Mouse (Mus musculus) ES-E14 (cell line): ENCODE data around the gene Gm42957. TPM values are rescaled to one million over a fixed set of nuclear protein-coding genes. Genes with fewer than 3 reads are reported as not detected.

Experiments
- DNase-seq: peaks from one replicate; pipeline ENCODE4 v3.0.0-alpha.2; 2013; ENCODE audit warnings: low read depth, low spot score
- H3K27ac ChIP-seq: 2 replicates; pipeline ENCODE4 v1.5.1; 2012; ENCODE audit warnings: low read depth, mild to moderate bottlenecking, low read length, moderate library complexity, mixed read lengths; ENCODE audit not compliant: poor library complexity, insufficient read depth, severe bottlenecking
- H3K36me3 ChIP-seq: 2 replicates; pipeline ENCODE4 v1.6.1; 2012; ENCODE audit warnings: mild to moderate bottlenecking, low read length, moderate library complexity, mixed read lengths; ENCODE audit not compliant: control insufficient read depth, poor library complexity, insufficient read depth, severe bottlenecking
- H3K4me1 ChIP-seq, 2 experiments: fragments of 150-350 bp in 1 of 2; sonication (generic) in 1 of 2; 2 replicates each; pipeline ENCODE4 v1.6.1; 2012; ENCODE audit warnings: low read length in 2 of 2, mild to moderate bottlenecking in 1 of 2, mixed read lengths in 1 of 2; ENCODE audit not compliant: control insufficient read depth in 2 of 2, insufficient read depth in 2 of 2, poor library complexity in 1 of 2
- H3K4me3 ChIP-seq, 2 experiments: fragments of 150-350 bp in 1 of 2; sonication (generic) in 1 of 2; 2 replicates each; pipeline ENCODE4 v1.5.1; 2012; ENCODE audit warnings: low read length in 2 of 2, low read depth in 1 of 2, mild to moderate bottlenecking in 1 of 2, mixed read lengths in 1 of 2; ENCODE audit not compliant: insufficient read depth in 1 of 2, poor library complexity in 1 of 2, severe bottlenecking in 1 of 2
- H3K9ac ChIP-seq: 2 replicates; pipeline ENCODE4 v1.6.1; 2012; ENCODE audit warnings: low read depth, mild to moderate bottlenecking, low read length, mixed read lengths; ENCODE audit not compliant: poor library complexity, insufficient read depth, severe bottlenecking
- H3K9me3 ChIP-seq: fragments of 150-350 bp; sonication (generic); 2 replicates; pipeline ENCODE4 v1.6.1; 2012; ENCODE audit warnings: low read depth, mild to moderate bottlenecking, low read length; ENCODE audit not compliant: control insufficient read depth, insufficient read depth
- CHD2 ChIP-seq: IDR thresholded peaks from 2 replicates; pipeline ENCODE4 v1.6.1; 2014; ENCODE audit warnings: mild to moderate bottlenecking, low read depth, low read length, inconsistent platforms
- HCFC1 ChIP-seq: IDR thresholded peaks from 2 replicates; pipeline ENCODE4 v1.6.1; 2012; ENCODE audit warnings: low read length, inconsistent platforms, borderline replicate concordance; ENCODE audit not compliant: insufficient read depth
- MAFK ChIP-seq: IDR thresholded peaks from 2 replicates; pipeline ENCODE4 v1.6.1; 2014; ENCODE audit warnings: mild to moderate bottlenecking, low read depth, low read length, inconsistent platforms; ENCODE audit not compliant: insufficient read depth
- ZC3H11A ChIP-seq: IDR thresholded peaks from 2 replicates; pipeline ENCODE4 v1.6.1; 2012; ENCODE audit warnings: low read depth, mild to moderate bottlenecking, inconsistent platforms, low read length, borderline replicate concordance
- ZNF384 ChIP-seq: IDR thresholded peaks from 2 replicates; pipeline ENCODE4 v1.6.1; 2012; ENCODE audit warnings: low read depth, low read length, inconsistent platforms
- in situ Hi-C, 2 experiments: fragments of 600-800 bp; cut with MboI; formaldehyde crosslinking; loops; one replicate each; pipeline ENCODE4 v1.15.1; 2025; ENCODE audit warnings: low sequenced_read_pairs in 2 of 2, inconsistent platforms in 1 of 2; ENCODE audit not compliant: unreplicated experiment in 2 of 2
- total RNA-seq: library from RNA; depleted of rRNA; stranded (reverse); fragments of 300-350 nt; gene quantifications from 2 replicates; pipeline ENCODE4 v1.2.3, GENCODE M21; 2012

Gene Gm42957
- total RNA-seq, 1 experiment = 0.13 TPM

- DNase-seq = no peak
- Histone ChIP-seq H3K27ac (no peak overlapping the region), H3K9ac (peak overlapping the region; percentile 56), H3K4me3 (peak overlapping the region; percentile 65 to 71), H3K9me3 (no peaks in the 10 kb centered on the region), H3K4me1 (peaks cover 4 to 14% of the 10 kb centered on the region in 2 experiments), H3K36me3 (no peaks in the 10 kb centered on the region)
- TF ChIP-seq CHD2 (no peak), HCFC1 (no peak), ZNF384 (no peak), MAFK (no peak), ZC3H11A (no peak)
- in situ Hi-C loops = no loop called here
Observed at GRCm38 (mm10) chr3:96598156-96599068, 36.9 kb upstream of the Gm42957 start.

- no peaks in the 10 kb centered on the region for H3K9me3 ChIP-seq
- no peak for TF ChIP-seq MAFK
- no peak for TF ChIP-seq CHD2
- TF ChIP-seq ZNF384 = no peak
- no peak for TF ChIP-seq HCFC1
- TF ChIP-seq ZC3H11A = no peak
- in situ Hi-C loops = no loop called here
- no peak overlapping the region for H3K9ac ChIP-seq
- no peaks in the 10 kb centered on the region for H3K36me3 ChIP-seq
- DNase-seq = no peak
- H3K27ac ChIP-seq = no peak overlapping the region
- H3K4me3 ChIP-seq = peak overlapping the region in 1 of 2 experiments; percentile 71; a peak in 1 of 4 replicates
- H3K4me1 ChIP-seq = peaks cover 4 to 14% of the 10 kb centered on the region in 2 experiments
Observed at GRCm38 (mm10) chr3:96599069-96599393, 36.2 kb upstream of the Gm42957 start.

- Histone ChIP-seq H3K4me1 (peaks cover 4 to 14% of the 10 kb centered on the region in 2 experiments), H3K27ac (no peak overlapping the region), H3K9me3 (no peaks in the 10 kb centered on the region), H3K36me3 (no peaks in the 10 kb centered on the region), H3K4me3 (no peak overlapping the region), H3K9ac (no peak overlapping the region)
- TF ChIP-seq ZNF384 (no peak), ZC3H11A (no peak), MAFK (no peak), CHD2 (no peak), HCFC1 (no peak)
- in situ Hi-C loops = no loop called here
- no peak for DNase-seq
Observed at GRCm38 (mm10) chr3:96599411-96599810, 35.9 kb upstream of the Gm42957 start.

- in situ Hi-C loops = no loop called here
- peak within 1 kb of the TSS; percentile 68 to 82 for H3K4me3 ChIP-seq
- peak within 1 kb of the TSS; percentile 70; the same call in 1 of the 2 replicates for H3K9ac ChIP-seq
- peak; percentile 97 for DNase-seq
- no peaks in the 10 kb centered on the region for H3K9me3 ChIP-seq
- no peaks in the 10 kb centered on the region for H3K36me3 ChIP-seq
- no peak for TF ChIP-seq HCFC1
- TF ChIP-seq CHD2 = peak; percentile 69
- no peak for TF ChIP-seq MAFK
- no peak within 1 kb of the TSS for H3K27ac ChIP-seq
- peaks cover 4 to 11% of the 10 kb centered on the region in 2 experiments; a peak in 3 of 4 replicates for H3K4me1 ChIP-seq
Observed at GRCm38 (mm10) chr3:96600639-96601250, 34.5 kb upstream of the Gm42957 start, which contains the start of gene Lix1l. Gene Lix1l, plus strand, starts transcription at chr3:96601149.
